Mouse (Mus musculus) neural tube, embryonic 14.5 days (tissue): ENCODE measurements at regions not wholly inside any gene's neighbourhood (a gene's known extent, or its start where the extent isn't known, plus 50 kb on each side); places are given as distances from the start of the nearest gene placed in this dataset.

ENCODE experiments used
- ATAC-seq: fragments of 200-750 bp; cut with Nextera tagmentation; 2 replicates; pipeline ENCODE4 v1.8.0; 2017; ENCODE audit warnings: low read depth, mild to moderate bottlenecking, moderate TSS enrichment, moderate library complexity
- H3K27ac ChIP-seq: fragments of 300-500 bp; sonication (generic); 2 replicates; pipeline ENCODE4 v1.5.1; 2014; ENCODE audit warnings: low read depth, mild to moderate bottlenecking, control low read depth, low read length, moderate library complexity, mixed read lengths
- H3K27me3 ChIP-seq: fragments of 300-500 bp; sonication (generic); 2 replicates; pipeline ENCODE4 v1.6.1; 2014; ENCODE audit warnings: low read length; ENCODE audit not compliant: control insufficient read depth, insufficient read depth
- H3K36me3 ChIP-seq: fragments of 300-500 bp; sonication (generic); 2 replicates; pipeline ENCODE4 v1.6.1; 2014; ENCODE audit warnings: low read length, mixed read lengths; ENCODE audit not compliant: control insufficient read depth, insufficient read depth
- H3K4me1 ChIP-seq: fragments of 300-500 bp; sonication (generic); 2 replicates; pipeline ENCODE4 v1.6.1; 2014; ENCODE audit warnings: low read length; ENCODE audit not compliant: control insufficient read depth, insufficient read depth
- H3K4me2 ChIP-seq: fragments of 300-500 bp; sonication (generic); 2 replicates; pipeline ENCODE4 v1.6.1; 2014; ENCODE audit warnings: mild to moderate bottlenecking, low read depth, low read length, control low read depth
- H3K4me3 ChIP-seq: fragments of 300-500 bp; sonication (generic); 2 replicates; pipeline ENCODE4 v1.5.1; 2014; ENCODE audit warnings: low read depth, low read length, control low read depth, mixed read lengths
- H3K9ac ChIP-seq: fragments of 300-500 bp; sonication (generic); replicated peaks from 2 replicates; pipeline ENCODE4 v1.6.1; 2014; ENCODE audit warnings: low read depth, mild to moderate bottlenecking, control low read depth, low read length, mixed read lengths
- H3K9me3 ChIP-seq: fragments of 300-500 bp; sonication (generic); 2 replicates; pipeline ENCODE4 v1.6.1; 2016; ENCODE audit warnings: low read length; ENCODE audit not compliant: control insufficient read depth
- WGBS: fragments of 180-500 bp; shearing (Covaris S2); extraction: QIAGEN DNeasy Blood & Tissue Kit; methylation state at CpG from one replicate; pipeline ENCODE4 v1.1.7; 2014; 5-methylcytosine and 5-hydroxymethylcytosine counted together

DNA sequence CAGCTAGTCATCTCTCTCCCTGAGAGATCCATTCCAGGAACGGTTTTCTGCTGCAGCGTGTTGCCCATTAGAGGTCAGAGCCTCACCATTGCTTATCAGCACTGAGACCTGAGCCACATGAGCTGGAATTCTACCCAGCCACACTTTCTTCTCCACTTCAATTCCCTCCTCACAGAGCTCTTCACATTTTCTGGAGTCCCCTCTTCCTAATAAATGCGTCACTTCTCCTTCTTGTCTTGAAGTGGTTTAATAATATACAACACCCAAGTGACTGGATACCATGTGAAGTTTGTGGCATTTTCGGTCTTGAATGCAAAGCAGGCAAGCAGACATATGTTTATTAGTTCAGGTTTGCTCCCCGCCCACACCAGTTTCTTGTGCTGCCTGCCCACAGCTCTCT is 324.9 kb downstream of the Fat4 start:
- no peak overlapping the region for H3K27ac ChIP-seq
- no peak overlapping the region for H3K4me3 ChIP-seq
- no peak overlapping the region for H3K9ac ChIP-seq
- no peak overlapping the region for H3K4me2 ChIP-seq
- no peaks in the 10 kb centered on the region for H3K4me1 ChIP-seq
- no peaks in the 10 kb centered on the region for H3K27me3 ChIP-seq
- no peaks in the 10 kb centered on the region for H3K9me3 ChIP-seq
- no peaks in the 10 kb centered on the region for H3K36me3 ChIP-seq
- 65% methylated on average over 5 of the region's 5 CpGs for WGBS
- ATAC-seq = no peak

DNA sequence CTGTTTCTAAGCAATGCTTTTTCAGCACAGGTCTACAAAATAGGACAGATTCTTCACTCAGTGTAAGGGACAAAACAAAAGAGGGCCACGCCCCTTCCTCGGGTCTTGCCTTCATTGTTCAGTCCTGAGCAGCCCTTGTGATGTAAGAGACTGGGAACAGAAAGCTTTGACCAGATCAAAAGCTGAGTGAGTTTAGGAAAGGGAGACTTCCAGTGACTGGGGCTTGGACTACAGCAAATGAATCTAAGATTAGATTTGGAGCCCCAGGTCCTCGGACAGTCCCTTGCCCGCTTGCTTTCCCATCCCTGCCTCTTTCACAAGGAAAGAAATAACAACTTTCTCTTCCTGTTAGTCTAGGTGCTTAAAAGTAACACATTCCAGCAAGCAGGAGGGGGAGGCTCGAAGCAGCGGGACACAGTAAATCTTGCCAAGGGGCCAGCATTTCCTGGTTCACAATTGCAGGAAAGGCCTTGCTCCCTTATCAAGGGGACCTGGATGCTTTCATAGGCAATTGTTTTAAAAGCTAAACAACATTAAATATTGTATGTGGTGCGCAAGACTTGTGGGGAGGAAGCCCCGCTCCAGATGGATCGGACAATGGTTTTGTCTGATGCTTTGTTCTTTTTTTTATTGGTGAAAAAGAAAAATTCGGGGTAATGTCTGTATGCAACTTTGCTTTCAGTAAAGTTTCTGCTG is 333.4 kb downstream of the Fat4 start:
- H3K27ac ChIP-seq = no peak overlapping the region
- H3K27me3 ChIP-seq = no peaks in the 10 kb centered on the region
- peak; percentile 66; the same call in 1 of the 2 replicates for ATAC-seq
- WGBS = 16% methylated on average over 10 of the region's 10 CpGs
- H3K4me3 ChIP-seq = no peak overlapping the region
- no peak overlapping the region for H3K4me2 ChIP-seq
- no peak overlapping the region for H3K9ac ChIP-seq
- no peaks in the 10 kb centered on the region for H3K4me1 ChIP-seq
- H3K36me3 ChIP-seq = no peaks in the 10 kb centered on the region
- H3K9me3 ChIP-seq = no peaks in the 10 kb centered on the region

DNA sequence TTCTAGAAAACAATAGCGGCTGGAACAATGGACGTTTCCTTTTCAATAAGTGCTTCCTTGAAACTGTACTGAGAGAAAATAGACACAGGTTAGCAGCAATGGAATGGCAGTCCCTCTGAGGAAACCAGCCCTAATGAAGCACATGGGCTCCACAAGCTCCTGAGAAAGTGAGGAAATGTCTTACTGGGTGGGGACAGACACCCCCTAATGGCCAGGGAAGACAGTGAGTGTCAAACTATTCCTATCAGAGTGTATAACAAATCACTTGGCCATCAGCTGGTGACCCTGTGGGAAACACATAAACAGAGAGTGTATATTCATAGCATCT is 333.9 kb downstream of the Fat4 start:
- Histone ChIP-seq H3K9ac (no peak overlapping the region), H3K9me3 (no peaks in the 10 kb centered on the region), H3K27ac (no peak overlapping the region), H3K36me3 (no peaks in the 10 kb centered on the region), H3K4me2 (no peak overlapping the region), H3K27me3 (no peaks in the 10 kb centered on the region), H3K4me3 (no peak overlapping the region), H3K4me1 (no peaks in the 10 kb centered on the region)
- peak; percentile 54; the same call in 1 of the 2 replicates for ATAC-seq
- 15% methylated on average over 2 of the region's 2 CpGs for WGBS

DNA sequence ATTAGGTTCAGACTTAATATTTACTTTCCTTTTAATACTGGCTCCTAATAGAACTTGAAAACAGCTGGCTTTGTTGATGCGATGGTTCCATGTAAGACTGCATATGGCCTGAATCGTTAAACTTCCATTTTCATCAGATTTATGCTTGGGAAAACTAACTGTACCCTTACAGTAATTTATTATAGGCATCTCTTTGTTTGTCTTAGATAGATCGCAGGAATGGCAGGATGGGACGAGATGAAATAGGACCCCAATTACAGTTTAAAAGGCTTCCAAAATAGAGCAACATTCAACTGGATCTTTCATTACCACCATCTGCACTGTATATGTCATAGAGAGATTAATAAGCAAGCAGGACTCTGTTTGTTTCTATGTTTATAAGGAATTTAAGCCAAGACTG is 335.3 kb downstream of the Fat4 start:
- Histone ChIP-seq H3K27ac (no peak overlapping the region), H3K9ac (no peak overlapping the region), H3K9me3 (no peaks in the 10 kb centered on the region), H3K36me3 (no peaks in the 10 kb centered on the region), H3K27me3 (no peaks in the 10 kb centered on the region), H3K4me2 (no peak overlapping the region), H3K4me1 (no peaks in the 10 kb centered on the region), H3K4me3 (no peak overlapping the region)
- 53% methylated on average over 4 of the region's 4 CpGs for WGBS
- ATAC-seq = no peak

DNA sequence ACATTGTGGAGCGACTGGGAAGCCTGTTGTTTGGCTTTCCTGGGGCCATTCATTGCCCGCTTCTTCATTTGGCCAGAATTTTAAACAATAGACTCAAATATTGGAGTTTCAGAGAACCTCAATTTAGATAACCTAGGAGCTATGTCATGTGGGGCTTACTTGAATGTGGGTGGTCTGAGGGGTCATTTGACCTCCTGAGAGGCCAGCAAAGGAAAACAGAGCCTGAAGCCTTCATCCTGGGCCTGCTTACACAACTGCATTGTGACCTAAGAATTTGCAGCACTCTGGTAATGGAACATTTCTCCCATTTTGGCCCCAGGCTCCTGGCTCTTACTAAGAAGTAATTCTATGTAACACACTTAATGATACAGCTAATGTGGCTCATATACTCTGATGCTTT is 348.2 kb downstream of the Fat4 start:
- Histone ChIP-seq H3K9me3 (no peaks in the 10 kb centered on the region), H3K4me2 (no peak overlapping the region), H3K9ac (no peak overlapping the region), H3K4me1 (no peaks in the 10 kb centered on the region), H3K27me3 (no peaks in the 10 kb centered on the region), H3K27ac (no peak overlapping the region), H3K4me3 (no peak overlapping the region), H3K36me3 (no peaks in the 10 kb centered on the region)
- WGBS = 84% methylated on average over 2 of the region's 2 CpGs
- no peak for ATAC-seq

DNA sequence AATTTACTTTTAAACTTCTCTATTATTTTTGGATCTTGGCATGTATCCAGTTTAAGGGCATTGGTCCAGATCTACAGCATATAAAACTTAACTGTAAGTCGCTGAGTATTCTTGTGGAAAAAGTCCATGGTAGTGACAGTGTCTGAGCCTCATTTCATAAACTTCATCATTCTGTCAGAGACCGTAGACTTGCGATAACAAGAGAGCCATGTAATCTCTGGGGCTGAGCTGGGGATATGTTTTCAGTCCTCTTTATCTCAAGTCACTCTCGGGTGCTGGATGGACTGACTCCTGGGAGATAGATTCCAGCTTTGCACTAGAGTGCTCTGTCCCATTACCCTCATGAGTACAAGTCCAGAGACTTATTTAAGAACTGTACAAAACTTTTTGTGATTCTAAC is 362.0 kb downstream of the Fat4 start:
- H3K27ac ChIP-seq = no peak overlapping the region
- WGBS = 88% methylated on average over 4 of the region's 4 CpGs
- H3K4me3 ChIP-seq = no peak overlapping the region
- no peak for ATAC-seq
- no peak overlapping the region for H3K4me2 ChIP-seq
- H3K4me1 ChIP-seq = no peaks in the 10 kb centered on the region
- no peaks in the 10 kb centered on the region for H3K9me3 ChIP-seq
- no peaks in the 10 kb centered on the region for H3K27me3 ChIP-seq
- H3K9ac ChIP-seq = no peak overlapping the region
- no peaks in the 10 kb centered on the region for H3K36me3 ChIP-seq

DNA sequence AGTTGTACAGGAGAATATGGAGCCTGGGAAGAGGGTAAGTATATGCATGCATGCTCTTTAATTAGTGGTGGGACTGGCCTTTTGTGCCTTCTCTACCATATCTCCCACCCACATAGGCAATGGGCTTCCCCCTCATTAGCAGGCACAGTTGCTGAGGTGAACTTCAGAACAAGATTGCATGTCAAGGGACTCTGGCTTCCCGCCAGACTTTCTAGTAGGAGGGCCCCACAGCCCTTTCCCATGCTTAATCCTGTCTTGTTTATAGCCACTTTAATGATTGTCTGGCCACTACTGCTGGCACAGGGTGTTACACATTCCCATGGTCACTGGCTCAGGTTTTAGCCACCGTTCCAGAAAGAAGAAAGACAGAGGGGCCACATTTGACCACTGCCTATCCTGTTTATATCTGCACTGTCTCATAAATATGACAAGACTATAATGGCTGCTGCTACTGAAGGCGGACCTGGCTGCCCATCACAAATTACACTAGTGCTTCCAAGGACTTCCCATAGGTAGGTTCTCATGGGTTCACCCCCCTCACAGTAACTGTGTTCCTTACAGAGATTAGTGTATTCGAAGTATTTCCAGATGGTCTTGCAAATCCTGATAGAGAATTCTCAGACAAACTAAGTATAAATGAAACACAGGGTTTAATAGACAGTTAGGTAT is 362.6 kb downstream of the Fat4 start:
- Histone ChIP-seq H3K9me3 (no peaks in the 10 kb centered on the region), H3K9ac (no peak overlapping the region), H3K27me3 (no peaks in the 10 kb centered on the region), H3K27ac (no peak overlapping the region), H3K36me3 (no peaks in the 10 kb centered on the region), H3K4me1 (no peaks in the 10 kb centered on the region), H3K4me2 (no peak overlapping the region), H3K4me3 (no peak overlapping the region)
- WGBS = 66% methylated on average over 4 of the region's 4 CpGs
- peak; percentile 71; the same call in 1 of the 2 replicates for ATAC-seq

DNA sequence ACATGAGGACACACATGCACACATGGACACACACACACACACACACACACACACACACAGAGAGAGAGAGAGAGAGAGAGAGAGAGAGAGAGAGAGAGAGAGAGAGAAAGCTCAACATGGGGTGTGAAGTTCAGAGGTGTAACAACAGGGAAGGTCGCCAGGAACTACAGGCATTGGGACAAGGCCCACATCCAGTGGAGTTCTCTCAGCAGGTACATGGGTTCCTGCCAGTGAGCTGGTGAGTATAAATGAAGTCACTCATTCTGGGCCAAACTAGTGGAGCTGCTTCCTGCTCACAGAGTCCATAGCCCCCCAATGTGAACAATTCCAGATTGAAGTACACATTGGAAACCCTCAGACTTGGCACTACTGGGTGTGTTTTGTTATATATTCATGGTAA is 366.3 kb downstream of the Fat4 start:
- ATAC-seq = no peak
- H3K4me3 ChIP-seq = no peak overlapping the region

DNA sequence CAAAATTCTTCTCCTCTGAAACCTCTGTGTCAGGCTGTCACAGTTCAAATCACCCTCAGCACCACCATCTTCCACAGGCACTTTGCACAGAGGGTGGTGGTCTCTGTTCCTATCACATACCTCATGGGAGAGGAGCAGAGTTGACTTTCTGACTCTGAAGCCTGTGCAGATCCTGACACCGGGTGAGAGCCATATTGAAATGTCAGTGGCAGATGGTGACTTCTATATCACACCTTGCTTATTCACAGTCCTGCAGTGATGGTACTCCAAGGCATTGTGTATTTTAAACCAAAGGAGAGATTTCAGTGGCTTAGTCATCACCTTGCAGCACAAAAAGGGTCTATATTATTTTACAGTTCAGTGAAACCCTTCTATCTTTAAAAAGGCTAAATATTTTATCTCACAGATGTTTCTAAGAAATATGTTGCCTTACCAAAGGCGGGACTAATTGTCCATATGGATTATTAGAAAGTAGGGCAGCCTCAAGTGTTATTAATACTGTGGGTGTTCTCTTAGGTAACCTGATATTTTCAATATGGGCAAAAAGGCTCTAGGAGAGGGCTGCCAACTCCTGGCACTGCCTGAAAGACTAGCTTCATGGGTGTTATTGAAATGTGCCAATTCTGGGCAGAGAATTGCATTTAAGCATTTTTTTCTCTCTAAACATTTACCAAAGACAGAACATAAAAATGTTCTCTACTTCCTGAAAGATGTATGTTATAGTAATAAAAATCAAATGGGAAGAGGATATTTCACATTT is 378.1 kb downstream of the Fat4 start:
- no peak overlapping the region for H3K4me2 ChIP-seq
- H3K27ac ChIP-seq = no peak overlapping the region
- no peaks in the 10 kb centered on the region for H3K27me3 ChIP-seq
- 84% methylated on average over 2 of the region's 2 CpGs for WGBS
- no peak overlapping the region for H3K9ac ChIP-seq
- H3K4me3 ChIP-seq = no peak overlapping the region
- H3K9me3 ChIP-seq = no peaks in the 10 kb centered on the region
- no peak for ATAC-seq
- no peaks in the 10 kb centered on the region for H3K4me1 ChIP-seq
- no peaks in the 10 kb centered on the region for H3K36me3 ChIP-seq

More for the DNA sequence above, 366.3 kb downstream of the Fat4 start:
- no peak overlapping the region for H3K4me2 ChIP-seq
- H3K27ac ChIP-seq = no peak overlapping the region
- no peaks in the 10 kb centered on the region for H3K4me1 ChIP-seq
- no peaks in the 10 kb centered on the region for H3K27me3 ChIP-seq
- no peaks in the 10 kb centered on the region for H3K9me3 ChIP-seq
- no peaks in the 10 kb centered on the region for H3K36me3 ChIP-seq
- WGBS = 74% methylated on average over 1 of the region's 1 CpGs
- no peak overlapping the region for H3K9ac ChIP-seq
